Mouse (Mus musculus) bone marrow macrophage, adult 2 months (primary cell): ENCODE results near the gene Armh2. TPM values are rescaled to one million over a fixed set of nuclear protein-coding genes. Genes with fewer than 3 reads are reported as not detected.
A peak's percentile ranks its signal among the peaks of the same experiment; 100 is the strongest.

Source experiments
- H3K27ac ChIP-seq: 2 replicates; pipeline ENCODE4 v1.5.1; 2012; ENCODE audit warnings: low read depth, low read length; ENCODE audit not compliant: insufficient read depth
- H3K4me1 ChIP-seq: 2 replicates; pipeline ENCODE4 v1.6.1; 2012; ENCODE audit warnings: low read length; ENCODE audit not compliant: control insufficient read depth, insufficient read depth
- H3K4me3 ChIP-seq: 2 replicates; pipeline ENCODE4 v1.5.1; 2012; ENCODE audit warnings: mild to moderate bottlenecking, low read length, moderate library complexity; ENCODE audit not compliant: insufficient read depth
- CTCF ChIP-seq: IDR thresholded peaks from 2 replicates; pipeline ENCODE4 v1.5.1; 2012; ENCODE audit warnings: low read depth, mild to moderate bottlenecking, low read length, moderate library complexity
- POLR2A ChIP-seq: IDR thresholded peaks from 2 replicates; pipeline ENCODE4 v1.6.1; 2012; ENCODE audit warnings: mild to moderate bottlenecking, low read depth, low read length, borderline replicate concordance
- polyA plus RNA-seq: library from polyadenylated mRNA; stranded (reverse); fragments of >200 nt; gene quantifications from 2 replicates; pipeline ENCODE4 v1.2.4, GENCODE M21; 2012; ENCODE audit not compliant: missing spikeins, insufficient read depth, insufficient read length

Armh2 gene
- polyA plus RNA-seq, 1 experiment, result not detected

DNA sequence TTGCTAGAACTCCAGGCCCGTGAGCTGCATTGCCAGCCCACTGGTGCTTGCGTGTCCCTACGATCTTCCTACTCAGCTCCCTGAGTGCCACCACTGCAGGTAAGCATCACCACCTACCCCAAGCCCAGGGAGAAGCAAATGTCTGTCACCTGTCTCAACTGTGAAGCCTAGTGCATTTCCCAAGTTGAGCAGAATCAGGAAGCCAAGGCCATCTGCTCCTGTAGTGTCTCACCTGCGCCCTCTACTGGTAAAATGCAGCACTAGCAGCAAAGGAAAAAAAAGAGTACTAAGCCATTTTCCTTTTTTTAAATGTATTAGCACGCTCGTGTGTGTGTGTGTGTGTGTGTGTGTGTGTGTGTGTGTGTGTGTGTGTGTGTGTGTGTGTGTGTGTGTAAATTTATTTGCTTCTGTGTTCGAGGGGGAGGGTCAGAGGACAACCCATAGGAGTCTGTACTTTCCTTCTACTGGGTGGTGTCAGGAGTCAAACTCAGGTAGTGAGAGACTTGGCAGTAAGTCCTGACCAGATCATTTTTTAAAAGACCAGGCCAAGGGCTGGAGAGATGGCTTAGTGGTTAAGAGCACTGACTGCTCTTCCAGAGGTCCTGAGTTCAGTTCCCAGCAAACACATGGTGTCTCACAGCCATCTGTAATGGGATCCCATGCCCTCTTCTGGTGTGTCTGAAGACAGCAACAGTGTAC lies 35.3 kb downstream of the Armh2 start:
- Histone ChIP-seq H3K27ac (peak overlapping the region; percentile 38), H3K4me3 (no peak overlapping the region), H3K4me1 (peaks cover 42% of the 10 kb centered on the region)
- TF ChIP-seq CTCF (no peak; the same call in 1 of the 2 replicates), POLR2A (no peak)

DNA sequence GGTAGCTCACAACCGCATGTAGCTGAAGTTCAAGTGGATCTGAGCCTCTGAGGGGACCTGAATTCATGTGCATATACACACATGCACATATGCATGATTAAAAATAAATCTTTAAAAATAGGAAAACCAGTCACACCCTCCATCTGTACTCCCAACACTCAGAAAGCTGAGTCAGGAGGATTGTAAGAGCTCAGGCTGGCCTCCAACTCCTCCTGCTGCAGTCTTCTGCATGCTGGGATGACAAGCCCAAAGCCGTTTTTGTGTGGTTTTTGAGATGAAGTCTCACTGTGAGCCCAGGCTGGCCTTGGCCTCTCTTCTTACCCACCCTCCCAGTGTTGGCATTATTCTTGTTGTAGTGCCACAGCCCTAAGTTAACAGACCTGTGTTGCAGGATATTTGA lies 37.0 kb downstream of the Armh2 start:
- TF ChIP-seq POLR2A (no peak), CTCF (no peak)
- H3K27ac ChIP-seq, result peak overlapping the region; percentile 73
- no peak overlapping the region for H3K4me3 ChIP-seq

DNA sequence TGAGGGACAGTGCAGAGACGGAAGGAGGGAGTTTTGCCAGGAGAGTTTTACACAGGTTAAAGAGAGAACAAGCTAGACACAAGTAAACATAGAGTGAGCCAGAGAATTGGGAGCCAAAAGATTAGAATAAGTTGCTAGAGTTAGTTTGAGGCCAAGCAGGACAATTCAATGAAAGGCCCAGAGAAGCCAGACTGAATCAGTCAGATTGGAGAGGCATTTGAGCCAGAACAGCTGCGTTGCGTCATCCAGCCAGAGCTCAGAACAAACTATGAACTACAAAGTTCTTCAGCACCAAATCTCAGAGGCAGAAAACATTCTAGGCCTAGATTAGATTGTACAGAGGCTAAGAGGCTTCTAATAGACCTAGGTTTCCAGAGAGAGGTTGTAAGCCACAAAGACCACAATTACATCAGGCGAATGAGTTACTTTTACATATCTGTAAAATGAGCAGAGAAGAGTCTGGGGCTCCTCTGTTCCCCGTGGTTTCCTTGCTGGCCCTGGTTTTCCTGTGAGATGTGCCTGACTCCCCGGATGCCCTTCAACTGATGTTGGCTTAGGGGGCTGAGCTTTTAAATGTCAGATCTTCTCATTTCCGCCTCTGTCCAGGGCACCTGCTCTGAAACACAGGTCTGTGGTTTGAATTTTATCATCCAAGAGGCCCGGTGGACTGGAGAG lies 37.8 kb downstream of the Armh2 start:
- TF ChIP-seq POLR2A (no peak), CTCF (no peak)
- Histone ChIP-seq H3K4me1 (peaks cover 59% of the 10 kb centered on the region), H3K4me3 (no peak overlapping the region), H3K27ac (peak overlapping the region; percentile 73)

More for the DNA sequence above, 37.0 kb downstream of the Armh2 start:
- peaks cover 57% of the 10 kb centered on the region for H3K4me1 ChIP-seq

DNA sequence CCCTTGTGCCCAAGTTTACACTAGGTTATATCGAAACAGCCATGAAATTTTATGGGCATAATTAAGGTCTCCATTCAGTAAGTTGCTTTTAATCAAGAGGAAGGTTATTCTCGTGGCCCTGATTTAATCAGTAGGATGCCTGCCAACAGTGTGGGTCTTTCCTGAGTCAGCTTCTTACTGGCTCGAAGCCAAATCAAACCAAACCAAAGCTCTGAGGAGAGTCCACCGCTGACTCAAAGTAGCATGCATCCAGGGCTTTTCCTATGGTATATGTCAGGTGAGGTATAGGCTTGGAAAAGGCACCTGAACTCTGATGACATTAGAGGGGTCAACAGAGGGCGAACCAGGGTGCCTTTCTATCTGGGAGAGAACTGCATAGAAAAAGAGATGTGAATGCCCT lies 40.9 kb downstream of the Armh2 start:
- TF ChIP-seq POLR2A (no peak), CTCF (no peak)
- Histone ChIP-seq H3K4me1 (peaks cover 64% of the 10 kb centered on the region), H3K27ac (peak overlapping the region; percentile 15; the same call in 1 of the 2 replicates), H3K4me3 (no peak overlapping the region)

DNA sequence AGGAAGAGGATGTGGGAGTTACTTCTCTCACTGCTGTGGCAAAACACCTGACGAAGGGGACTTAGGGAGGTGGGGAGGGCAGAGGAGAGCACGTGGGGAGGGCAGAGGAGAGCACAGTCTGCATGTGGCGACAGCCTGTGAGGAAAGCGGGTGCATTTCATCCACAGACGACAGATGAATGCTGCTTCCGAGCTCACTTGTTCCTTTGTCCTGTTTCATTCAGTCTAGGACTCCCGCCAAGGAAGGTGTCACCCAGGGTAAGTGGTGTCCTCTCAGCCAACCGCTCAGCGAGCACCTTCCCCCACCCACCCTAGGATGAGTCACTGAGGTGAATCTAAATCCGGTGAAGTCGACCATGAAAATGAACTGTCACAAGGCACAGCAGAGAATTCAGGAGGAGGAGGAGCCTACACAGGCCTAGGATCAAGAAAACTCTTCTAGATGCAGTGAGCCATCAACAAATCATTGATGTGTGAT lies 45.0 kb downstream of the Armh2 start:
- no peak for TF ChIP-seq CTCF

DNA sequence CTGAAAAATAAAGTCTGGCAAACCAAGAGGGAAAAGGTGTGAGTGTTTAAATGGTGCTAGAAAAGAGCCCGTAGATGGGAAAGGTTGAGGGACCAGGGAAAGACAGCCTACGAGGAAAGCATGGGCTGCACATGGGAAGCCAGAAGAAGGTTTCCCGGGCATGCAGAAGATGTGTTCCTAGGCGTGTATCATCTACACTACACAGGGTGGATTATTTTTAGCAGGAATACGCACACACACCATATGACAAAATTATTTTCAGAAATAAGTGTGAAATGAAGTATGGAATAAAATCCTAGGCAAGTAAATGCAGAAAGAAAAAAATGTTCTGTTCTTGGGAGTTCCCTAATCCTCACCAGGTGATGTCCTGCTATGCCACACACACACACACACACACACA lies 46.4 kb downstream of the Armh2 start:
- TF ChIP-seq POLR2A (no peak), CTCF (no peak)
- Histone ChIP-seq H3K4me1 (peaks cover 54% of the 10 kb centered on the region), H3K27ac (no peak overlapping the region), H3K4me3 (no peak overlapping the region)

More for the DNA sequence above, 45.0 kb downstream of the Armh2 start:
- H3K4me1 ChIP-seq, result peaks cover 64% of the 10 kb centered on the region
- peak overlapping the region; percentile 8 for H3K27ac ChIP-seq
- H3K4me3 ChIP-seq, result no peak overlapping the region

DNA sequence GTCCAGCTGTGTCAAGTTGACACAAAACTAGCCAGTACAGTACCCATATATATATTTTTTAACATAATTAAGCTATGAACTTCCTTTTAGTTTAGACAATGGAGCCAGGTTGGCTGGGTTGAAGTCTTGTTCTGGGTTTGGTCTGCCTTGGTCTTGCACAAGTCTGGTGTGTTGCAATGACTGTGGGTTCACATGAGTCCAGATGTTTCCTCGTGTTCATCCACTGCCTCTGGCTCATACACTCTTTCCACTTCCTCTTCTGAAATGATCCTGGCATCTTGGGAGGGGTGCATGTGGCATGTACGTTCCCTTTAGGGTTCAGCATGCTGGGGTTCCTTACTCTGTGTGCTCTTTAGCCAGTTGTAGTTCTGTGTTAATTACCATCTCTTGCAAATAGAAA lies 50.3 kb downstream of the Armh2 start:
- Histone ChIP-seq H3K4me3 (no peak overlapping the region), H3K4me1 (peaks cover 56% of the 10 kb centered on the region), H3K27ac (peak overlapping the region; percentile 100)
- no peak for TF ChIP-seq POLR2A
- TF ChIP-seq CTCF, result no peak

DNA sequence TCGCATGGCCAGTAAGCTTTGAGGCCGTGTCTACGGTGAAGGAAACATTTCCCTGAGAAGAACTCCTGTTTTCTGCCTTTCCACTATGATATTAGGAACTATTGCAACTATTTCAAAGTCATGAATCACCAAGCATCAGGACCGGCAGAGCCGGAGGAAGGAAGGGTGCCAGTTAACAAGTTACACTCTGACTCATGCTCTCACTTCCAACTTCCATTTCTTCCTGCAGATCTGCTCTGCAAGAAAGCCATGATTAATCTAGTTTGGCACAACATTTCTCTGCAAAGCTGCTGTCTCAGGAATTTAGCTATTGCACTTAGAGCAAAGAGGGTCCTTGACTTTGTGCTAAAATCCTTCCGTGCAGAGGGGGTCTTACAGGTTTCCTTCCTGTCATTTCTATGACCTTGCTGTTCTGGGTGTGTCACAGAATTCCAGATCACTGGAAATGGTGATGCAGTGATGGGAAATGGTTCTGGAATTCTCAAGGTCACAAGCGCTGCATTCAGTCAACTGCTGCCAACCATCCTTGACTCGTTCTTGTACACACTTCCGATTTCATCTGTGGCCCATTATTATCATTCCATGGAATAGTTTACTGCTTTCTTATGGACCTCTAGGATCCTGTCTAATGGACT lies 51.5 kb downstream of the Armh2 start:
- Histone ChIP-seq H3K4me3 (peak overlapping the region; percentile 27), H3K27ac (peak overlapping the region; percentile 100), H3K4me1 (peaks cover 51% of the 10 kb centered on the region)
- no peak for TF ChIP-seq POLR2A

Other genes starting within 250 kb of the Armh2 start
- 0.46 and 1.2 TPM in 2 replicates for gene Ripor2, start 159.0 kb upstream of the Armh2 start, polyA plus RNA-seq
- 64.6 and 76.6 TPM in 2 replicates for gene Gmnn, start 20.7 kb downstream of the Armh2 start, polyA plus RNA-seq
- 575 and 610 TPM in 2 replicates for gene BC005537, start 60.4 kb downstream of the Armh2 start, polyA plus RNA-seq
- gene Acot13, start 90.3 kb downstream of the Armh2 start, polyA plus RNA-seq, result 81.0 and 91.3 TPM in 2 replicates
- 29.0 and 36.4 TPM in 2 replicates for gene Tdp2, start 90.4 kb downstream of the Armh2 start, polyA plus RNA-seq
- not detected in 2 replicates for gene D130043K22Rik, start 103.9 kb downstream of the Armh2 start, polyA plus RNA-seq
- gene Aldh5a1, start 196.4 kb downstream of the Armh2 start, polyA plus RNA-seq, result 0.32 and 0.37 TPM in 2 replicates
- not detected in 2 replicates for gene Gpld1, start 201.9 kb downstream of the Armh2 start, polyA plus RNA-seq